Mouse (Mus musculus): ENCODE data around the gene Slc25a45. TPM values are rescaled to one million over a fixed set of nuclear protein-coding genes. Genes with fewer than 3 reads are reported as not detected.
"Not testable (repeated sequence)": the region's sequence is repeated elsewhere in the genome, so short reads cannot be mapped to it uniquely, and the experiment has no call there.

Slc25a45 gene
- total RNA-seq, 2 experiments from 2014 or later = 2.6 to 2.8 TPM

GRCm38 (mm10) chr19:5852035-5852722, 25.4 kb upstream of the Slc25a45 start:
- DNase-seq = peak in 1 of 2 experiments; percentile 38

GRCm38 (mm10) chr19:5856604-5857003, 21.0 kb upstream of the Slc25a45 start:
- no peak for DNase-seq

GRCm38 (mm10) chr19:5862335-5863085, 15.1 kb upstream of the Slc25a45 start:
- DNase-seq = no peak

DNA sequence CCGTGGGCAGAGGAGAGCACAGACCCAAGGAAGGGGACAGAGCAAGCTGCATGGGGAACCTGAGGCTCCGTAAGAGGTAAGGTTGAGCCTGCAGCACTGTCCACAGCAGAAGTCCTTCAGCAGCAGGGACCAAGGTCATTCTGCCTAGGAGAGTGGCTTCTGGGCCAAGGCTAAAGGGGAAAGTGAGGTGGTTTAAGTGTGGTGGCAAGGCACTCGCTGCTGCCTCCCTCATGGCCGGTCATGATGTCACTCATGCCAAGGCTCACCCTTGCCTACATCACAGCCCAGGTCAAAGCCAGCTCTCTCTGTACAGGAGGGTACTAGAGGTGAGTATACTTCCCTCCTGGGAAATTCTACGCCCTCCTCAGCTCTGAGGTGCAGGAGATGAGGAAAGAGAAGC, 13.8 kb upstream of the Slc25a45 start:
- no peak for DNase-seq

DNA sequence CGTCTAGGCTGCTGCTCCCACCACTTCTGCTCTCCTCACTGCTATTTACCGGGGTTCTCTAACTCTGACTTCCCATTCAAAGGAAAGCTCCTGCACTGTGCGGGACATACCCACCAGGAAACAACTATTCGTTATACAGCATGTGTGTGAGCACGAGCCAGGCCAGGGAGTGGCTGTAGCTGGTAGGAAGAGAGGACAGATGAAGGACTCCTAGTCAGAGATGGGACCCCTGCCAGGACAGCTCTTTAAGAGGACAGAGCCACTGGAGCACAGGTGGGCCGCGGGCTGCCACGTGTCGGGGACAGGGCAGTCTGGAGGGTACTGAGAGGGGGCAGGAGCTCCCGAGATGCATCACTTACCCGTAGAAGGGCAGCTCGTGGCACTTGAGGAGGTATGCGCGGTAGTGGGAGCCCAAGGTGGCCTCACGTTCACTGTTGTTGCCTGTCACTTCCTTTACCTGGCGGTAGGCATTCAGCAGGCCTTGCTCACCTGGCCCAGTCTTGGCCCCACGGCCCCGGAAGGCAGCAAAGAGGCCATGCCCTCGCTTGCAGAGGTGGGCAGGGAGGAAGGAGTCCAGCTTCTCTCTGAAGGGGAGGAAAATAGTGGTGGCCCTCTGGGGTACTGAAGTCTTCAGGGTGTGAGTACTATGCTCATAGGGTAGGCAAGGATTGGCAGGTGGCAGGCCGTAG, 12.8 kb upstream of the Slc25a45 start:
- DNase-seq = no peak

DNA sequence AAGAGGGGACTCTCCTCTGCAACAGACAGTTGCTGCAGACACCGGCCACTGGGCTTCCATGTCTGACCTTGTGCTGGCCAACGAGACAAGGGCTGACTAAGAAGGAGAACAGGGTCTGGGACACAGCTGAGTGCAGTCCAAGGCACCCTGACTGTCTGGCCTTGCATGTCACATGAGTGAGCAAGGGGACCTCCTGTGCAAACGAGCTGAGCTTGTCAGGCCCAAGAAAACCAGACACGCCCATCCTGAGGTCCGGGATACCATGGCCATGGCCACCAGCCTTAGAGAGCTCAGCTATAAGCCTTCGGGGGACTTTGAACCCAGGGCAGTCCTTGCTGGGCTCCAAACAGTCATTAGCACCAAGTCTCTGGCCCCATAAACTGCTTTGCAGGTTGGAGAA, 9.5 kb upstream of the Slc25a45 start:
- no peak for DNase-seq

- no peak for DNase-seq
These were observed 6.3 kb upstream of the Slc25a45 start for GRCm38 (mm10) chr19:5871273-5871672.

DNA sequence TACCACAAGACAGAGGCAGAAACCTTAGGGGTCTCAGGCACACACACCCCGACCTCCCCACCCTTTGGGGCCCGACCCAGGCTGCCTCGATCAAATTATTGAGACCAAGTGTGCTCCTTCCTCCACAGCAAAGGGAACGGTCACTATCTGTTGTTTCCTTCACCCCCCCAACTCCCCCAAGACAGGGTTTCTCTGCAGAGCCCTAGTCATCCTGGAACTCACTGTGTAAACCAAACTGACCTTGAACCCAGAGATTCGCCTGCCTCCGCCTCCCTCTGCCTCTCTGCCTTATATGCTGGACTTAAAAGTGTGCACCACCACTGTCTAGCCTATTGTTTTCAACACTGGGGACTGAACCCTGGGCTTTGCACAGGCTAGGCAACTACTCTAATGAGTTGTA, 5.9 kb upstream of the Slc25a45 start:
- no peak for DNase-seq

DNA sequence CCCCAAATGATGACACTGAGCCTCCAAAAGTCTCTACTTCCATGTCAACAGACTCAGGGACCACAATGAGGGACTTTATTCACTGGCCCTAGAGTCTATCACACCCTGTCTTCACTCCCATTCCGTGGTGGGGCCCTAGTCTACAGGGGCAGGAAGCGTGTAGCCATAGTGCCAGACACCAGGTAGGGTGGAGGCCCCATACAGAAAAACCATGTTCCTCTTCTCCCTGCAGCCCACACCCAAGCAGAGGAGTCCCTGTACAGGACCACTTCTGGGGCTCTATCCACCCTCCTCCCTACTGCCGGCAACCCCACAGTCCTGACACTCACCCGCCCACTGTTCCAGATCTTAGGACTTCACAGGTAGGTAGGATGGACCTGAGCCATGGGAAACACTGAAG, 5.1 kb upstream of the Slc25a45 start:
- DNase-seq = no peak

DNA sequence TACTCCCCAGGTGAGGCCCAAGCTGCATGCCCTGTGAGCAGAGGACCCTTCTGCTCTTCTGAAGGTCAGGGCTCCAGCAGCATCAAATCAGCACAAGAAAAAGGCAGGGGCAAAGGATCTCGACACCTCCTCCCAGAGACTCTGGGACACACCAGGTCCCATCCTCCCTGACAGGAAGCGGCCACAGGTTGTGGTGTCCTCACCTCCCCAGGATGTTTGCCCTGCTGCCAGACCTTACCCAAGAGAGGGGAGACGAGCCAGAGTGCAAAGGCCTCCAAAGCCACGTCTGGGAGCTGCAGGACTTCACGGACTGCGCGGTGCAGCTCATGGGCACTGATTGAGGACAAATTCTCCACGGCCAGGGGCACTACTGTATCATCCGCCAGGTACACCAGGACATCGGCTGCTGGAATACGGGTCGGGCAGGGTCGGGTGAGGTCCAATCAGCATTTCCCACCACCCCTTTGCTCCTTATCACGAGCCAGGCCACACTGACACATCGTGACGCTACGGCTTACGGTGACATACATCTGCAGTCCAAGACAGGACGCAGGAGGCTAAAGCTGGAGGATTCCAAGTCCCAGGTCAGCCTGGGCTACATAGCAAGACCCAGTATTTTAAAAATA, 4.6 kb upstream of the Slc25a45 start:
- DNase-seq = no peak

- no peak for DNase-seq
These were observed 3.1 kb upstream of the Slc25a45 start for GRCm38 (mm10) chr19:5874391-5874968.

DNA sequence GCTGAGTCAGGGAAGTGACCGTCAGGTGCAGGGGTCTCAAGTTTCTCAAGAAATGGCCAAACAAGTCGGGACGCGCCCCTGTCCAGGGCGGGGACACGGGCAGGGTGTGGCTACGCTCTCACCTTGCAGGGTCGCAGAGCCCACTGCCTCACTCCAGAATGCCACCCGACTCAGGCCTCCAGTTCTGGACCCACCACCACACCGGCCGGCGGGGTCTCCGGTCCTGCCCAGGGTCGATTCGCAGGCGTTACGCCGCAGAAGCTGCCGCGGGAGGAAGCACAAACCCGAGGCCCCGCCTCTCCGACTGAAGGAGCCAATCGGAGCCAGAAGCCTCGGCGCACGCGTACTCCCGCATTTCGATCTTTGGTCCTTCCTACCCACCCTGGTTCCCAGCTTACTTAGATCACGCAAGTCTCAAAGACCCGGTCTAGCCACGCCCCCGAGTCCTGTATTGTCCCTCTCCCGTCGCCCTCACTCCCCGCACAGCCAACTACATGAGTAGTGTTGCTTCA, 2.6 kb upstream of the Slc25a45 start, which contains the start of gene Frmd8:
Gene Frmd8 (minus strand): TSS at position 306 of the 512 bp plus-strand sequence.
- peak; percentile 96 to 97 for DNase-seq

- DNase-seq = peak; percentile 55 to 56
These were observed 734 bp downstream of the Slc25a45 start for GRCm38 (mm10) chr19:5878362-5878722.

GRCm38 (mm10) chr19:5878916-5879315, 1.3 kb downstream of the Slc25a45 start:
- no peak for DNase-seq

DNA sequence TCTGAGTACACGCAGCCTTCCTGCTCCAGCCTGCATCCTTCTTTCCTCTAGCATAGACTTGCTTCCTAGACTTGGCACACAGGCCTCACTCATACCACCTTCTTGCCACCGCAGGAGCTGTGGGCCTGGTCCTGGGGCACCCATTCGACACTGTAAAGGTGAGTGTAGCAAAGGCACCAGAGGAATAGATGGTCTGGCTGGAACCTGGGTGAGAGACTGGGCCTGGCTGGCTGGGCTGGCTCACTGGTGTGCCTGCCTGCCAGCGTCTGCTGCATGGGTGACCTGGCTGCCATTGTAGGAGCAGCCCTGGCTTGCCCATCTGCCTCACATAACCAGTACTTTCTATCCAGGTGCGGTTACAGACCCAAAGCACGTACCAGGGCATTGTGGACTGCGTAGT, 2.1 kb downstream of the Slc25a45 start:
- DNase-seq = no peak

DNA sequence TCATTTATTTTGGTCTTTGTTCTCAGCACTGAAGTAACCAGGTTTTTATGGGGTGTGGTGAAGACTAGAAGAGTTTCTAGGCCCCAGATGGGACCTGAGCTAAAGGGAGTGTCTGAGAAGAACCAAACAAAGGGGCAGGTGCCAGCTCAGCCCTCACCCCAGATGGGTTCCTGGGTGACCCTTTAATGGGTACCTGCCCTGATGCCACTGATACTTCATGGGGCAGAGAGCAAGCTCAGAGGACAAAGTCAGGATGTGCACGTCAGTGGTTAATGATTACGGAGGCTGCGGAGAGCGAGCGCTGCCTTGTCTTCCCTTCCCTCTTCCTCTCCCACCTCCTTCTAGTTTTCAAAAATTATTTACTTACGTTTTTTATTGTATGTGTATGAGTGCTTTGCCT, 3.5 kb downstream of the Slc25a45 start:
- no peak for DNase-seq

GRCm38 (mm10) chr19:5882079-5882478, 4.5 kb downstream of the Slc25a45 start:
- DNase-seq = not testable (repeated sequence)

DNA sequence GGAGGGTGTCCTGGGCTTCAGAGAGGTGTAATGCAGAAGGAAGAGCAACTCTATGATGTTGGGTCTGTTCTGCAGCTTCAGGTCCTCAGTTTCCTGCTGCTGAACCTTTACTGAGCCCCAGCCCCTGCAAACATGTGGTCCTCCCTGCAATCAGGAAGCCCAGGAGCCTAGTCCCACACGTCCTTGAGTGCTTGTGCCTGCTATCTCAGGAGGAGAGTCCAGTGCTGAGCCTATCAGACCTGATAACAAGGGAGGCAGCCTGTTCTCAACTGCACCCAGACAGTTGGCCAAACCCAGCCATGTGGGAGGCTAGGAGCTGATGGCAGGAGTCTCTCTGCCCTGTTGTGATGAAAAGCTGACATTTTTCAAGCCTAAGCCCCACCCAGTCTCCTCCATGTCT, 6.3 kb downstream of the Slc25a45 start:
- DNase-seq = no peak

DNA sequence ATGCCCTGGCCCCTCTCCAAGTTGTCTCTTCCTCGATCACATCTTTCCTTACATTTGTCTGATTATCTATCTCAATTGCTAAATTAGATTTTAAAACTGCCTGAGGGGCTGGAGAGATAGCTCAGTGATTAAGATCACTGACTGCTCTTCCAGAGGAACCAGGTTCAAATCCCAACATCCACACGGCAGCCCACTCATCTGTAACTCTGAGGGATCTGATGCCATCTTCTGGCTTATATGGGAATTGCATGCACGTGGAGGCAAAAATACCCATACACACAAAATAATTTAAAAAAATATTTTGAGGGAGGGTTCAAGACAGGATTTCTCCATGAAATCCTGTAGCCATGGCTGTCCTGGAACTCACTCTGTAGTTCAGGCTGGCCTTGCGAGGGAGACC, 8.2 kb downstream of the Slc25a45 start:
- no peak for DNase-seq

DNA sequence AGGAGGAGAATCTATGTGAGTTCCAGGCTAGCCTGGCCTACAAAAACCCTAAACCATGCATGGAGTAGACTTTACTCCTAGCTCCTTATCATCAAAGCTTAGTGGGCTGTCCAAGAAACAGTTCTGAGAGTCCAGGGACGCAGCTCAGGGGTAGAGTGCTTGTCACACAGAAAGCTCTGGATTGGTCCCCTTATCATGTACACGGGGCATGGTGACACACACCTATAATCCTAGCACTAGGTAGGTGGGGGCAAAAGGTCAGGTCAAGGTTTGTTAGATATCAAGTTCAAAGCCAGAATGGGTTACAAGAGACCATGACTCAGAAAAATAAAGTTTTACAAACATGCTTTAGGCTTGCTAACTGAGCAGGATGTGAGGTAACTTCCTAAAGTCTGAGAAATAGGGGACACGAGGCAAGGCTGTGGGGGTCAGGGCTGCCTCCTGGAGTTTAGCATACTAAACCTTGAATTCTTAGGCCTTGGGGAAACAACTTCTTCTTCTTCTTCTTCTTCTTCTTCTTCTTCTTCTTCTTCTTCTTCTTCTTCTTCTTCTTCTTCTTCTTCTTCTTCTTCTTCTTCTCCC, 9.7 kb downstream of the Slc25a45 start:
- no peak for DNase-seq

DNA sequence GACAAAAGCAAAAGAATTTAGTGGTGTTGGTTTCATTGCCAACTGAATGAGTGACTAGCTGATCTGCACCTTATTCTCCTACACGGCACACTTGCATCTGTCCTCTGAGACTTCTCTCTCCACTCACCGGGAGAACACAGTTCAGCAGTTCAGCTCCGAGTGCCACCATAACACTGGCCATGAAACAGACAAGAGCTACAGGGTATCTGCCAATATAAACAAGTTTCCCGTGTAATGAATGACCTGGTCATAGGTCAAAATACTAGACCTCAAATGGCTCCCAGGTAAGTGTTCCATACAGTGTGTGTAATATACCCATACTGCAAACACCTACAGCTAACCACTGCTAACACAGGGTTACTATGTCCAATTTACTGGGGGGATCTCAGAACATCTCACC, 11.6 kb downstream of the Slc25a45 start:
- no peak for DNase-seq

Data from heart, adult 18-20 months (tissue).